Comparison of ENCODE assay signal across 8 mouse cellular contexts in genomic region chr5:19227791-19228331, GRCm38 (mm10). TPM values are rescaled to one million over a fixed set of nuclear protein-coding genes. Genes with fewer than 3 reads are reported as not detected.
DNase-seq lines count a peak whose midpoint lies in the region; ATAC-seq and TF ChIP-seq lines count a peak whose summit lies in the region.

No protein-coding gene starts in this region.

- H3K27me3 ChIP-seq in intestine, embryonic 16.5 days (replicated peaks; ENCODE audit: control insufficient read depth, insufficient read depth, low read length), result peaks cover 9% of the 10 kb centered on the region; the same call in 1 of the 2 replicates
- H3K27me3 ChIP-seq in midbrain, embryonic 11.5 days (ENCODE audit: control insufficient read depth, insufficient read depth, low read length), result no peaks in the 10 kb centered on the region
- H3K27me3 ChIP-seq in small intestine, adult 2 months (ENCODE audit: control insufficient read depth, insufficient read depth, low read length), result no peaks in the 10 kb centered on the region

- TF ChIP-seq CTCF in small intestine, adult 2 months (IDR thresholded peaks at IDR 0.05; ENCODE audit: extremely low read depth, insufficient read length, insufficient replicate concordance, low read depth, low read length), result no peak

- no peak for ATAC-seq in intestine, embryonic 16.5 days
- peak; percentile 57 for ATAC-seq in midbrain, embryonic 11.5 days (ENCODE audit: low FRiP score)

- H3K27ac ChIP-seq in intestine, embryonic 16.5 days (ENCODE audit: low read length), result no peak overlapping the region
- H3K27ac ChIP-seq in midbrain, embryonic 11.5 days (ENCODE audit: low read depth, low read length), result no peak overlapping the region
- H3K27ac ChIP-seq in small intestine, adult 2 months (ENCODE audit: insufficient read depth, low read depth, low read length), result no peak overlapping the region

- H3K9me3 ChIP-seq in intestine, embryonic 16.5 days (ENCODE audit: control insufficient read depth, low read length), result no peaks in the 10 kb centered on the region
- no peaks in the 10 kb centered on the region for H3K9me3 ChIP-seq in midbrain, embryonic 11.5 days (ENCODE audit: control insufficient read depth, low read length)

- peak overlapping the region; percentile 89 for H3K4me2 ChIP-seq in intestine, embryonic 16.5 days (ENCODE audit: low read depth, low read length)
- H3K4me2 ChIP-seq in midbrain, embryonic 11.5 days, result peak overlapping the region; percentile 99

- TF ChIP-seq POLR2A in small intestine, adult 2 months (IDR thresholded peaks at IDR 0.05; ENCODE audit: low read depth, low read length), result no peak

- DNase-seq in adipocyte (ENCODE audit: low spot score), result peak; percentile 18
- DNase-seq in embryo, embryonic 11 days, result peak; percentile 74
- DNase-seq in gastrocnemius, postnatal 36 days, result peak; percentile 14 to 24
- DNase-seq in left cerebral cortex, postnatal 25 days (ENCODE audit: low spot score in 2 of 2), result peak; percentile 40 to 50
- peak; percentile 94 for DNase-seq in midbrain, embryonic 11.5 days (ENCODE audit: low spot score, missing footprints)
- no peak for DNase-seq in thymus, postnatal 36 days

- H3K9ac ChIP-seq in intestine, embryonic 16.5 days (ENCODE audit: low read depth, low read length), result peak overlapping the region; percentile 77
- H3K9ac ChIP-seq in midbrain, embryonic 11.5 days (ENCODE audit: low read length), result peak overlapping the region; percentile 80

- peak overlapping the region; percentile 69 for H3K4me3 ChIP-seq in intestine, embryonic 16.5 days (ENCODE audit: low read length)
- peak overlapping the region; percentile 62 for H3K4me3 ChIP-seq in midbrain, embryonic 11.5 days (ENCODE audit: low read depth, low read length)
- H3K4me3 ChIP-seq in small intestine, adult 2 months (ENCODE audit: low read depth, low read length), result peak overlapping the region; percentile 64

- peaks cover 7% of the 10 kb centered on the region; the same call in 1 of the 2 replicates for H3K4me1 ChIP-seq in intestine, embryonic 16.5 days (ENCODE audit: control insufficient read depth, insufficient read depth, low read length)
- H3K4me1 ChIP-seq in midbrain, embryonic 11.5 days (ENCODE audit: control insufficient read depth, insufficient read depth, low read length), result peaks cover 13% of the 10 kb centered on the region
- no peaks in the 10 kb centered on the region; the same call in 1 of the 2 replicates for H3K4me1 ChIP-seq in small intestine, adult 2 months (ENCODE audit: control insufficient read depth, insufficient read depth, insufficient read length, low read length)

- no peaks in the 10 kb centered on the region for H3K36me3 ChIP-seq in intestine, embryonic 16.5 days (ENCODE audit: control insufficient read depth, insufficient read depth, low read length)
- H3K36me3 ChIP-seq in midbrain, embryonic 11.5 days (ENCODE audit: control insufficient read depth, insufficient read depth, low read length), result no peaks in the 10 kb centered on the region
- no peaks in the 10 kb centered on the region for H3K36me3 ChIP-seq in small intestine, adult 2 months (ENCODE audit: control insufficient read depth, insufficient read depth, low read length)

- intact Hi-C loops in gastrocnemius, postnatal 36 days (cut with DNase I), result no loop called here
- intact Hi-C loops in left cerebral cortex, postnatal 25 days (cut with DNase I), result loop anchor here (5.0 kb wide), 2 partner anchors 174 to 311 kb away; no protein-coding TSS in a partner anchor

- WGBS in intestine, embryonic 16.5 days, result under 1% methylated on average over 14 of the region's 14 CpGs
- WGBS in midbrain, embryonic 11.5 days, result under 1% methylated on average over 14 of the region's 14 CpGs
- 2% methylated on average over 14 of the region's 14 CpGs for WGBS in small intestine, adult 2 months

RNA-seq across cellular contexts. Expression of gene Magi2, which starts 1.0 kb away (rescaled TPM):
- 1 to 10 TPM in 1 of 2 experiments, under 1 TPM in 1; 0.57 to 1.3 TPM for total RNA-seq in gastrocnemius, postnatal 36 days (2021)
- polyA plus RNA-seq in intestine, embryonic 16.5 days (2015; fragmentation: Nextera tagmentation; extraction: Ambion mirVana), result 2.5 and 3.0 TPM in 2 replicates
- total RNA-seq in left cerebral cortex, postnatal 25 days (2021), result 100 to 1,000 TPM; 118 to 120 TPM
- 4.6 and 5.7 TPM in 2 replicates for polyA plus RNA-seq in midbrain, embryonic 11.5 days (2014; fragmentation: Nextera tagmentation; extraction: Ambion mirVana)
- 0.29 and 0.60 TPM in 2 replicates for polyA plus RNA-seq in small intestine, adult 2 months (2012; rRNA removed)

Comparison
In these comparisons a context has a peak if more than half of its experiments do, and no peak if none do; other contexts are left out.
1. DNase-seq: peak in adipocyte (single experiment), embryo, embryonic 11 days (single experiment), gastrocnemius, postnatal 36 days (2 of 2), left cerebral cortex, postnatal 25 days (2 of 2) and midbrain, embryonic 11.5 days (single experiment); none in thymus, postnatal 36 days (0 of 2).
2. Peak in every context shown above with its lines, with median percentiles within 50 percentile points of each other: H3K4me3 ChIP-seq.